Mouse (Mus musculus) brain, embryonic 14.5 days (tissue): ENCODE results near the gene Satb2. TPM values are rescaled to one million over a fixed set of nuclear protein-coding genes. Genes with fewer than 3 reads are reported as not detected.

Experiments used
- DNase-seq: peaks from one replicate; pipeline ENCODE4 v3.0.0-alpha.2; 2011; ENCODE audit warnings: low read depth
- CTCF ChIP-seq: fragments of 200-500 bp; IDR thresholded peaks from 2 replicates; pipeline ENCODE4 v1.5.1; 2012; ENCODE audit warnings: inconsistent platforms, mild to moderate bottlenecking, moderate library complexity, borderline replicate concordance; ENCODE audit not compliant: insufficient read depth, insufficient read length; ENCODE audit errors: extremely low read depth
- POLR2A ChIP-seq: fragments of 200-500 bp; IDR thresholded peaks from 2 replicates; pipeline ENCODE4 v1.6.1; 2012; ENCODE audit warnings: mild to moderate bottlenecking, inconsistent platforms, borderline replicate concordance; ENCODE audit not compliant: poor library complexity, insufficient read depth, insufficient read length, severe bottlenecking; ENCODE audit errors: extremely low read depth
- polyA plus RNA-seq: library from polyadenylated mRNA; depleted of rRNA; stranded (reverse); fragments of >200 nt; gene quantifications from 2 replicates; pipeline ENCODE4 v1.2.3, GENCODE M21; 2012

The Satb2 gene
- polyA plus RNA-seq, 1 experiment = 7.9 TPM

DNA sequence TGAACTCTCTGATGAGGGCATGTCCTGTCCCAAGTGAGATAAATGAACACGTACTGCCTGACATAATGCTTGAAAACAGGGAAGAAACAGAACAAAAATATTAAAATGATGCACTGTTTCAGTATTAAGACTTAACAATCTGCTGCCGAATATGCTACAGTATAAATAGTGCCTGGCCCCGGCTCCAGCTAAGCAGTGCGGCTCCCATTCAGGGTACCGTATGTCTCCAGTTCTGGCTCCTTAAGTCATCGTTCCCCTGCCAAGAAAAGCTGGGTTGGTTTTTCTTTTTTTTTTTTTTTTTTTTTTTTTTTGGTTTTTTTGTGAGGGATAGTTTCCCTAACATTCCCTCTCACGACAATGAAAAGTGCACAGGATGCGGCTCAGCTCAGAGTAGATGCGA is 78.3 kb downstream of the Satb2 start:
- TF ChIP-seq CTCF (no peak), POLR2A (no peak)

DNA sequence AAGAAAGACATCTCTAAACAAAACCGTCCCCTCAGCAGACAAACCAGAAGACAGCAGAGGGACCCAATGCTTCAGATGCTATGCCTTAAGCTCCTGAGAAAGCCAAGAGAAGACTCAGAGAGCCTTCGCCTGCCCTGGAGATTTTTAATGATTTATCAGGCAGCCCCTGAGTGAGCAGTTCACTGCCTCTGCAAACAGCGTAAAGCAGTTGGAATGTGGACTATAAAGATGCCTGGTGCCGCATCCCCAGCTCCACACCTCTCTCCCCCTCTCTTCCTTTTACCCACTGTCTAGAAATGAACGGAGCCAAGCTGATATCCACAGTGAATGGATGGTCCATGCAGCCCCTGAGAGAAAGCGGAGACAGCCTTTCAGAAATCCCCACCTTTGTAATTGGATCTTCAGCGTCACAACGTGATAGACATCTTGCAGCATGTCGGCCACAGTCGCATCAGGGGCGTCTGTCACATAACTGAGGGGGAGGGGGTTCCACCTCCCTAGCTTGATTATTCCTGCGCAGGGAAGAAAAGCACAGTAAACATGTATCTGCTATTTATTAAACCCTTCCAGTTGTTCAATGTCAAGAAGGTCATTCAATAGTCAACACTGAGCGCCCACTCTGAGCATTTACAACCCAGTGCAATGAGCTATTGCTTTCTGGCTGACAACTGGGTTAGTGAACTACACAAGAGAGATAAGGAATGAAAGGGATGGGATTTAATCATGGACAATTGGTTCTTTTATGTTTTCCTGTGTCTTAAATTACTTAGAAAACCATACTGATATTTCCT is 79.6 kb downstream of the Satb2 start:
- TF ChIP-seq POLR2A = no peak
- TF ChIP-seq CTCF = no peak

More for the DNA sequence above, 78.3 kb downstream of the Satb2 start:
- peak; percentile 78 for DNase-seq

DNA sequence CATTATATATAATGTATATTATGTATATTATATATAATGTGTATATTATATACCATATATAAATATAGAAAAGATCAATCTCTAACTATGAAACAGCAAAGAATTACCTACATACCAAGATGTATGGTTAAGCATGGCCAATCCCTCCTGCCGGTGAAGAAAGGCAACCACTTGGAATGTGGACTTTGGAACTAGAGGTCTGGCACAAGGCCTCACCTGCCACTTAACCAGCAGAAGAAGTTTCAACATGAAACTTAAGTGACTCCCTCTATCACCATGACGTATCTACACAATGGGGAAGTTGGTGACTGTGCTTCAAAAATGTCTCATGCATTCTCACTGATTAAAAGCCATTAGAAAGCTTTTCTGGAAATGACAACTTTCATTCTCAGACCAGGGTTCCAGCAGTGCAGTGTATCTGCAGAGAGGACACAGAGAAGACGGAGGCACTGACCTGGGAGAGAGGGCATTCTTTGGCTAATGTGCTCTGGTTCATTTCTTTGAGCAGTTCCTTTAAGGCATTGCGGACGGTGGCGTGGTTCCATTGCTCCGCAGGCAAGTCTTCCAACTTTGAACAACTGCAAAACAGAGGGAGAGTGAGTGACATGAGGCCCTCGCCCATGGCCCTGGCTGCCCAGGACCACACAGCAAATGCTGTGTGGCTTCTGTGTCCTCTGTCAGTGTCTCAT is 80.8 kb downstream of the Satb2 start:
- DNase-seq = no peak
- TF ChIP-seq CTCF = no peak
- TF ChIP-seq POLR2A = no peak

More for the DNA sequence above, 79.6 kb downstream of the Satb2 start:
- peak; percentile 68 for DNase-seq

DNA sequence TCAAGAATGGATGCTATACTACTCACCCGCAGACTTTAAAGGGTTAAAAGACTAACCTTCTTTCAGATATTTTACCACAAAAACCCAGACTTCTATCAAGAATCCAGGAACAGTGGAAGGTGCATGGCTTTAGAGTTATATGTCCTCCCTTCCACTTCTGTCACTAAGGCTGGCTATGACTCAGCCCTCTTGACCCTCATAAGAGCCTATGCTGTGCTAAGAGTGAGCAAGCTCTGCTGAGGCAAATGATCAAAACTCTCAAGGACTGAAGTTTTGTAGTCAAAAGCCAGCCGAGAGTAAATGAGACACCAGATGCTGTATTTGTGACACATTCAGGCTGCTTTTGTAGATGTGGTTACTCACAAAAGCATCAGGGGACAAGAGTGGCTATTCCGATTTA is 81.8 kb downstream of the Satb2 start:
- DNase-seq = no peak
- TF ChIP-seq POLR2A = no peak
- TF ChIP-seq CTCF = no peak

DNA sequence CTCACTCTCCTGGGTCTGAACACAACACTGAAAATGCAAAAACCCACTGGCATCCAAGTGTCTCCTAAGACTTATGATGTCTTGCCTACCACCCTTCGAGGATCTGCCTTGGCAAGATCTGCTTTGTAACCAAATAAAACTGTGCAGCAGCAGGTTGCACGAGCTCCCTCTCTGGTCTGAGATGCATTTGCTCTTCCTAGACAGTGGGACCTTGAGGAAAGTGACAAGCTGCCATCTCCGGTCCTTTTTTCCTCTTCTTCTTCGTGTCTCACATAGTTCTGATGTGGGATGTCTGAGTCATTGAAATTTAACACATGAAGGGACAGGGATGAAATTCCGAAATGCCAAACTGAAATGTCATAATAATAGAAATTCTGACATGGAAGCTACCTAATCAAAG is 85.7 kb downstream of the Satb2 start:
- TF ChIP-seq CTCF = no peak
- no peak for DNase-seq

DNA sequence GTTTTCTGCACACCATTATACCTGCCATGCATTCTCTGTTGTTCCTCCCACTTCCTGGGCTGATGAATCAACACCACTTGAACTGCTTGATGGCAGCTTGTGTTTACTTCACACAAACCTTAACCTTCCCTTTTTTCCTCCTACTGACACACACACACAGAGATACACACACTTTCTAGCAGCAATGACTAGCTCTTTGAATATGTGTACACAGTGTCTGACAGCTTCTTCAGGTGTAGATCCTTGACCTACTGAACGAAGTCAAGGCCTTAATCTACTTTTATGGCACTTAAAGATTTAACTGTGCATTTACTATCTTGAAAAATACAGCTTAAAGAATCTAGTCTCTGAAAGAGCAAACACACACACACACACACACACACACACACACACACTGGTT is 89.5 kb downstream of the Satb2 start:
- TF ChIP-seq POLR2A (no peak), CTCF (no peak)
- DNase-seq = no peak

DNA sequence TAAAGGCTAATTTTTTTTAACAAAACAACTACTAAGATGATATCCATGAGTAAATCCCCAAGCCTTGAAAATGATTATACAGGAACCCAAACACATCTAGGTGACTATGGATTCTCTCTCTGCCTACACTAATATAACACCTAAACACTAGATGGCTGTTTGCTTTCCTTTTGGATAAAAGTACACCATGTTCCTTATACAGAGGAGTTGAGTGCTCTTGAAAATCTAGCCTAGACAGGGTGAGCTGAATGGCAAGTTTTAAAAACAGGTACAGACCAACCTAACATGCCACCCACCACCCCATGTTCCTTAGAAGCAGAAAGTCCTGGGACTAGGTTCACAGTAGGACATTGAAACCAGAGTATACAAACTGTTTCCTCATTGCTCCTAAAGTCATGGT is 90.9 kb downstream of the Satb2 start:
- no peak for DNase-seq
- no peak for TF ChIP-seq POLR2A
- TF ChIP-seq CTCF = no peak

DNA sequence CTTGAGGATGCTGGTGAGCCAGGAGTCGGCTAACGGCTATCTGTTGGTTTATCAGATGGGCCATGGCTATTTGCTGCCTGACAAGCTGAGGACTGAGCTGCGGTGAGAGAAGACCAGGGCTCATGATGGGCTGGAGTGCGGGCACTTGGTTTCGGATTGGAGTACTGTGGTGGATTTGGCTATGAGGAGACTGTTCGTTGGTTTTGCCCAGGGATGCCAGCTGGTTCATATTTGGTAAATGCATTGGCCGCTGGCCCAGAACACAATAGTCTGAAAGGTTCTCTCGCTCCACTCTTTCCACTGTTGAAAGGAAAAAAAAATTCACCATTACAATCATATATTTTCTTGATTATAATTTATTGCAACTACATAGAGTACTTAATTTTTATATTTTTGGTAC is 107.0 kb downstream of the Satb2 start:
- TF ChIP-seq POLR2A (no peak), CTCF (no peak)
- DNase-seq = no peak

DNA sequence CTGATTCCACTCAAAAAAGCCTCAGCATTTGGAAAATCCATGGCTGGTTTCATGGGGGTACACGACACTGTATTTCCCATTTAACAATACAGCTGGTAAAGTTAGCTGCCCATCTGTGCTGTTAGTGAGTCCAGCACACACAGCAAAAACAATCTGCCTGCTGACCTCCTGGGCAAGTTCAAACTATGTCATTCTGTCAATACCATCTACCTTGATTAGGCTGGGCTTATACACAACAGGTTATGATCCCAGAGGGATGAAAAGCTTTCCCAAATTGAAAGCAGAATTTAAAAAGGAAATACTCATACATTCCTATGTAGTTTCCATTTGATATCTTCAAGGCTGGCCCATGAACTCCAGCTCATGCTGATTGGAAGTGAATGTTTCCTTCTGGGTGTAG is 113.2 kb downstream of the Satb2 start:
- no peak for DNase-seq
- TF ChIP-seq POLR2A = no peak
- TF ChIP-seq CTCF = no peak

DNA sequence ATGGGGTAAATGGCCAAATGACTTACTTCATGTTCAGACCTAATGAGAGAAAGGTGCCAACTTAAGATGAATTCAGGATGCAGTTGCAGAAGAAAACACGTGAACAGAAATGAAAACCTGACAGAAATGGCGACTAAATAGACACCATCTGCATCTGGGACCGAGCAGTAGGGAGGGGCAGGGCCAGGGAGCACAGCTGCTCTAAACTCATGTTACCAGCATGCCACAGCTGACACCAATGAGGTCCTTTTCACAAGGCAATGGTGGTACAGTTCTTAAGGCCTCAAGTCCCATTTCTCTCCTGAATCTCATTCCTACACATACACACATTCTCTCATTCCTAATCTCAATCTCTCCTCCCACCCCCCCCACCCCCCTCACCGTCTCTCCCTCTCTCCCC is 115.7 kb downstream of the Satb2 start:
- TF ChIP-seq POLR2A (no peak), CTCF (no peak)

DNA sequence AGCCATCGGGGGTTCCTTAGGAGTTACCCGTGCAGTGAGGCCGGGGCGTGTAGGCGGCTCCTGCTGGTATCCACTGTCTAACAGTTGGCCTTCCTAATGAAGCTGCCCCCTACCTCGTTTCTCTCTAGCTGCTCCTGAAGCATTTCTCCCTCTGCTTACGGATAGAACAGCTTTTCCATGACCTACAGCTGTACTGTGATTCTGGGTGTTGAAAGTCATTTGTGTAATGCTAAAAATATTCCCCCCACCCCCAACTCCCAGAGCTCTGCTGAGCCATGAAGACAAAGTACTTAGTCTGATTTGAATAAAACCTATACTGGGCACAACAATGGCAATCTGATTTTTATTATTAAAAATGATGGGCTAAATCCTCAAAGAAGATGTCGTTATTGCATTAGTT is 121.2 kb downstream of the Satb2 start:
- no peak for DNase-seq
- TF ChIP-seq CTCF (no peak), POLR2A (no peak)

More for the DNA sequence above, 115.7 kb downstream of the Satb2 start:
- peak; percentile 27 for DNase-seq

DNA sequence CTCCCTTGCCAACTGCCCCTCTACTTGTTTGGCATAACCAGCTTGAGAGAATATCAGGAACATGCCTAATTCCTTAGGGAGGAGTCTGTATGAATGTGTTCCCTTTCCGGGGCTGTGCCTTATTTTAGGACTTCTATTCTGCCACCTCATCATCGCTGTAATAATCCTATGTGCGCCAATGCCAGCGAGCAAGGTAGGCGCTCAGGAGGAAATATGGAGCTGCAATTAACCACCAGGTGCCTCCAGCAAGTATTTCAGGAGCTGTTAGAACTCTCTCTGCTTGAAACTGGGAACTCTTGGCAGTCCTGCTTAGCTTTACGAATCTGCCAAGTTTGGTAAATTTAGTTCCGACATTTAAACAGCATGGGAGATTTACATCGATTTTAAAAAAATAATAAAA is 128.0 kb downstream of the Satb2 start:
- no peak for DNase-seq
- TF ChIP-seq POLR2A (no peak), CTCF (no peak)
